Mouse (Mus musculus) MEL (cell line): ENCODE measurements around the gene Mrm3. TPM values are rescaled to one million over a fixed set of nuclear protein-coding genes. Genes with fewer than 3 reads are reported as not detected.

Experiments used
- DNase-seq: peaks from one replicate; pipeline ENCODE4 v3.0.0; 2011; ENCODE audit warnings: low read depth, low spot score
- H3K27ac ChIP-seq: 2 replicates; pipeline ENCODE4 v1.5.1; 2012; ENCODE audit warnings: low read depth, mild to moderate bottlenecking, control low read depth, low read length, moderate library complexity; ENCODE audit not compliant: control insufficient read depth
- H3K27me3 ChIP-seq, 2 experiments: fragments of 150-350 bp in 1 of 2; sonication (generic) in 1 of 2; 2 replicates each; pipeline ENCODE4 v1.6.1; 2012; ENCODE audit warnings: low read length in 2 of 2, mild to moderate bottlenecking in 2 of 2, improper control_type of control experiment in 1 of 2, moderate library complexity in 1 of 2; ENCODE audit not compliant: insufficient read depth in 2 of 2, control insufficient read depth in 1 of 2
- H3K36me3 ChIP-seq, 2 experiments: 2 replicates each; pipeline ENCODE4 v1.6.1; 2012 to 2014; ENCODE audit warnings: low read length in 2 of 2, improper control_type of control experiment in 1 of 2, inconsistent platforms in 1 of 2, mild to moderate bottlenecking in 1 of 2; ENCODE audit not compliant: insufficient read depth in 2 of 2, control insufficient read depth in 1 of 2
- H3K4me1 ChIP-seq, 2 experiments: fragments of 150-350 bp in 1 of 2; sonication (generic) in 1 of 2; 2 replicates each; pipeline ENCODE4 v1.6.1; 2012; ENCODE audit warnings: low read length in 2 of 2, improper control_type of control experiment in 1 of 2, mild to moderate bottlenecking in 1 of 2; ENCODE audit not compliant: insufficient read depth in 2 of 2, control insufficient read depth in 1 of 2
- H3K4me3 ChIP-seq, 2 experiments: fragments of 150-350 bp in 1 of 2; sonication (generic) in 1 of 2; 2 replicates each; pipeline ENCODE4 v1.5.1; 2012; ENCODE audit warnings: low read depth in 2 of 2, low read length in 2 of 2, mild to moderate bottlenecking in 2 of 2, moderate library complexity in 2 of 2, control low read depth in 1 of 2, improper control_type of control experiment in 1 of 2; ENCODE audit not compliant: control insufficient read depth in 1 of 2, insufficient read depth in 1 of 2
- H3K79me2 ChIP-seq: 2 replicates; pipeline ENCODE4 v1.6.1; 2012; ENCODE audit warnings: mild to moderate bottlenecking, low read length, moderate library complexity; ENCODE audit not compliant: control insufficient read depth, poor library complexity, insufficient read depth
- H3K9ac ChIP-seq: 2 replicates; pipeline ENCODE4 v1.6.1; 2012; ENCODE audit warnings: low read depth, mild to moderate bottlenecking, control low read depth, low read length, moderate library complexity; ENCODE audit not compliant: control insufficient read depth, poor library complexity, severe bottlenecking
- H3K9me3 ChIP-seq: fragments of 150-350 bp; sonication (generic); replicated peaks from 2 replicates; pipeline ENCODE4 v1.6.1; 2012; ENCODE audit warnings: mild to moderate bottlenecking, low read length, improper control_type of control experiment, moderate library complexity; ENCODE audit not compliant: insufficient read depth
- CHD2 ChIP-seq: IDR thresholded peaks from 2 replicates; pipeline ENCODE4 v1.6.1; 2011; ENCODE audit warnings: low read length, improper control_type of control experiment
- CTCF ChIP-seq, 3 experiments: IDR thresholded peaks in 2 of 3; conservative IDR thresholded peaks in 1 of 3; 2 replicates each; pipeline ENCODE4 v1.5.1; 2011 to 2012; ENCODE audit warnings: low read length in 3 of 3, low read depth in 2 of 3, mild to moderate bottlenecking in 2 of 3, improper control_type of control experiment in 1 of 3, inconsistent platforms in 1 of 3, mixed read lengths in 1 of 3, moderate library complexity in 1 of 3; ENCODE audit not compliant: control insufficient read depth in 1 of 3, insufficient read depth in 1 of 3, poor library complexity in 1 of 3, severe bottlenecking in 1 of 3
- GATA1 ChIP-seq: IDR thresholded peaks from 2 replicates; pipeline ENCODE4 v1.6.1; 2011; ENCODE audit warnings: low read depth, low read length, improper control_type of control experiment
- HCFC1 ChIP-seq: IDR thresholded peaks from 2 replicates; pipeline ENCODE4 v1.6.1; 2012; ENCODE audit warnings: low read depth, mild to moderate bottlenecking, inconsistent platforms, low read length, improper control_type of control experiment, moderate library complexity
- JUND ChIP-seq: IDR thresholded peaks from 2 replicates; pipeline ENCODE4 v1.6.1; 2011; ENCODE audit warnings: low read depth, mild to moderate bottlenecking, improper control_type of control experiment, low read length
- MAX ChIP-seq: IDR thresholded peaks from 2 replicates; pipeline ENCODE4 v1.6.1; 2011; ENCODE audit warnings: low read length, improper control_type of control experiment
- POLR2AphosphoS2 ChIP-seq: IDR thresholded peaks from 2 replicates; pipeline ENCODE4 v1.6.1; 2011; ENCODE audit warnings: low read length, improper control_type of control experiment
- RAD21 ChIP-seq: IDR thresholded peaks from 2 replicates; pipeline ENCODE4 v1.6.1; 2011; ENCODE audit warnings: mild to moderate bottlenecking, low read depth, low read length, improper control_type of control experiment
- RCOR1 ChIP-seq: IDR thresholded peaks from 2 replicates; pipeline ENCODE4 v1.6.1; 2012; ENCODE audit warnings: low read depth, mild to moderate bottlenecking, inconsistent platforms, low read length, improper control_type of control experiment
- SMC3 ChIP-seq: IDR thresholded peaks from 2 replicates; pipeline ENCODE4 v1.6.1; 2011; ENCODE audit warnings: low read depth, low read length, improper control_type of control experiment
- polyA plus RNA-seq, 2 experiments: library from polyadenylated mRNA; stranded (reverse) in 1 of 2; unstranded in 1 of 2; fragments of >175 nt in 1 of 2; fragments of >200 nt in 1 of 2; gene quantifications; 2 replicates each; pipeline versions ENCODE4 v1.2.1 to v1.2.4; 2012; ENCODE audit warnings: low replicate concordance in 2 of 2, low read depth in 1 of 2; ENCODE audit not compliant: insufficient read length in 2 of 2, insufficient read depth in 1 of 2, missing spikeins in 1 of 2
- total RNA-seq: library from RNA; depleted of rRNA; stranded (reverse); fragments of 300-350 nt; gene quantifications from 2 replicates; pipeline ENCODE4 v1.2.3, GENCODE M21; 2012

Mrm3 gene
- total and polyA plus RNA-seq, 3 experiments = 27.7 to 65.7 TPM; not detected in 1

- H3K9me3 ChIP-seq = no peaks in the 10 kb centered on the region
- DNase-seq = no peak
- TF ChIP-seq POLR2AphosphoS2 (no peak), CTCF (IDR thresholded peaks at IDR 0.05 in 2 of 3, conservative IDR thresholded peaks at IDR 0.05 in 1 of 3; ENCODE audit: control insufficient read depth in 1 of 3, insufficient read depth in 1 of 3, low read depth in 2 of 3, low read length in 3 of 3, poor library complexity in 1 of 3, severe bottlenecking in 1 of 3) (peak; percentile 1 to 37 (median 6); a peak in 2 of 6 replicates), RCOR1 (no peak), SMC3 (peak; percentile 56), GATA1 (no peak)
- H3K27ac ChIP-seq = no peak overlapping the region
- no peaks in the 10 kb centered on the region for H3K4me1 ChIP-seq
- no peaks in the 10 kb centered on the region for H3K79me2 ChIP-seq
- H3K9ac ChIP-seq = no peak overlapping the region
- peaks cover 0 to 14% of the 10 kb centered on the region in 2 experiments; a peak in 1 of 4 replicates for H3K36me3 ChIP-seq
- H3K4me3 ChIP-seq = no peak overlapping the region
- no peaks in the 10 kb centered on the region for H3K27me3 ChIP-seq
Measured at GRCm38 (mm10) chr11:76272440-76272839, 28.9 kb downstream of the Mrm3 start.

GRCm38 (mm10) chr11:76278960-76279852, 35.7 kb downstream of the Mrm3 start:
- no peak for TF ChIP-seq JUND
- no peak for TF ChIP-seq HCFC1
- no peak overlapping the region for H3K4me3 ChIP-seq
- no peak overlapping the region for H3K27ac ChIP-seq
- H3K4me1 ChIP-seq = no peaks in the 10 kb centered on the region
- H3K36me3 ChIP-seq = peaks cover 0 to 2% of the 10 kb centered on the region in 2 experiments; a peak in 1 of 4 replicates
- H3K9me3 ChIP-seq = no peaks in the 10 kb centered on the region
- H3K79me2 ChIP-seq = no peaks in the 10 kb centered on the region
- H3K9ac ChIP-seq = no peak overlapping the region
- no peak for DNase-seq
- no peaks in the 10 kb centered on the region for H3K27me3 ChIP-seq

GRCm38 (mm10) chr11:76279971-76280370, 36.5 kb downstream of the Mrm3 start:
- no peak for DNase-seq
- Histone ChIP-seq H3K79me2 (no peaks in the 10 kb centered on the region), H3K9ac (no peak overlapping the region), H3K27ac (no peak overlapping the region), H3K27me3 (no peaks in the 10 kb centered on the region), H3K4me3 (no peak overlapping the region), H3K9me3 (no peaks in the 10 kb centered on the region), H3K4me1 (no peaks in the 10 kb centered on the region), H3K36me3 (no peaks in the 10 kb centered on the region; a peak in 1 of 4 replicates)
- TF ChIP-seq RAD21 = no peak
- TF ChIP-seq CHD2 = no peak
- no peak for TF ChIP-seq MAX
- no peak for TF ChIP-seq HCFC1
- TF ChIP-seq GATA1 = no peak
- no peak for TF ChIP-seq CTCF (IDR thresholded peaks at IDR 0.05 in 2 of 3, conservative IDR thresholded peaks at IDR 0.05 in 1 of 3; ENCODE audit: control insufficient read depth in 1 of 3, insufficient read depth in 1 of 3, low read depth in 2 of 3, low read length in 3 of 3, poor library complexity in 1 of 3, severe bottlenecking in 1 of 3)
